Mouse (Mus musculus): ENCODE measurements at regions not wholly inside any gene's neighbourhood (a gene's known extent, or its start where the extent isn't known, plus 50 kb on each side); places are given as distances from the start of the nearest gene placed in this dataset.

GRCm38 (mm10) chr6:81323690-81324089, 599.8 kb upstream of the Gcfc2 start:
- no peak for DNase-seq (ENCODE audit: low spot score)

- no peak for DNase-seq (ENCODE audit: low spot score)
Measured at GRCm38 (mm10) chr6:81363969-81364529, 559.4 kb upstream of the Gcfc2 start.

GRCm38 (mm10) chr6:81388484-81388883, 535.0 kb upstream of the Gcfc2 start:
- no peak for DNase-seq (ENCODE audit: low spot score)

DNA sequence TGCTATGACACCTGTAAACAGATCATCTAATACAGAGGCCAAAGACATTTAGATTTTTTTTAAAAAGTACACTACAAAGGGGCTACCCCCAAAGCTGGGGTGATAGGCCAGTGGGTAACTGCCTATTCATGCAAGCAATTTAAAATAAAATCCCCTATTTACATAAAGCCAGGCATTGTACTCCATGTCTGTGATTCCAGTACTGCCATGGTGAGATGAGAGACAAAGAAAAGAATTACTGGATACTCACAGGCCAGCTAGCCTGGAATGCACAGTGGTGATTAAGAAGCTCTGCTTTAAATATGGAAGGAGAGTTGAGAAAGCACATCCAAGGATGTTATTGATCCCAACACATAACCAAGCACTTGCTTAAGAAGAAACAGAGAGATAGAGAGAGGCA, 520.3 kb upstream of the Gcfc2 start:
- no peak for DNase-seq (ENCODE audit: low spot score)

DNA sequence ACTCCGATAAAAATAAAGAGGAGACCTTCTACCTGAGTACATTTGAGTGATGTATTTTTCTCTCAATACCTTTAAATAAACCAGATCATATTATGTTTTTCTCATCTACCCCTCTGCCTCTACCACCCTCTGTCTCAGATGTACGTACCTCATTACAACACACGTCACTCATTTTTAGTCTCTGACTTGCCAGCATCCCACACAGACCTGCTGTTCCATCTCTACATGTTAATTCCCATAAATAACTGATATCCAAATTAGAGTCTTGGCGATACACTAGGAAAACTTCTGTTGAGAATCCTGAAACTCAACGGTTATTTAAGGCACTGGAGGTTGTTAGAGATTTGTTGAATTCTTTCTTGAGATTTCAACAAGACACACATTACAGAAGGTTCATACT, 509.9 kb upstream of the Gcfc2 start:
- no peak for DNase-seq (ENCODE audit: low spot score)

- DNase-seq (ENCODE audit: low spot score): no peak
Measured at GRCm38 (mm10) chr6:81434745-81435144, 488.7 kb upstream of the Gcfc2 start.

DNA sequence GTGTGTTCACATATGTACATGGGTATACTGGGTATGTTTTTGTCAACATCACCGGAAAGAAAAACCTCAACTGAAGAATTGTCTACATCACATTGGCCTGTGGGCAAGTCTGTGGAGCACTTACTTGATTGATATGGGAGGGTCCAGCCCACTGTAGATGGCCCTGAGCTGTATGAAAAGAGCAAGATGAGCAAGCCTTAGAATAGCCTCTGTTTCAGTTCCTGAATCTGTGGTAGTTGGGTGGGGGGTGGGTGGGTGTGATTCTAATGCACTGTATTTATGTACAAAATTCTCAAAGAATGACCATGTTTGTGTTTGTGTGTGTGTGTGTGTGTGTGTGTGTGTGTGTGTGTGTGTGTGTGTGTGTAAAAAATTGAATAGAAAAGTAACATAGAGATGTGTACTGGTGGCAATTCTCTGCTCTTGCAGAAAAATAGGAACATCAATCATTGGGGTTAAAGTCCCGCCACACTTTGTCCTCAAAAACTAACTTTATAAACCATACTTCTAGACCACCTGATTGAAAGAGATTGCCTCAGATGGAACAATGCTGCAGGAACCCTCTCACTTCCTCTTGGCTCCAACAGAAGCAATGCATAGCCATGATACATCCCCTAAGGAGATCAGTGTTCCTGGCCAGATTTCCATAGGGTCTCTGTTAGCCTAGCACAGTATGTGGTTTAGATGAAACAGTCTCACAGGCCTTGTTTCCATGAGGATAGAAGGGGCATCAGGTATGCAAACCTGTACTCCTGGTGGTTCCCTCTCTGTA, 484.3 kb upstream of the Gcfc2 start:
- no peak for DNase-seq (ENCODE audit: low spot score)

GRCm38 (mm10) chr6:81441396-81441795, 482.1 kb upstream of the Gcfc2 start:
- no peak for DNase-seq (ENCODE audit: low spot score)

DNA sequence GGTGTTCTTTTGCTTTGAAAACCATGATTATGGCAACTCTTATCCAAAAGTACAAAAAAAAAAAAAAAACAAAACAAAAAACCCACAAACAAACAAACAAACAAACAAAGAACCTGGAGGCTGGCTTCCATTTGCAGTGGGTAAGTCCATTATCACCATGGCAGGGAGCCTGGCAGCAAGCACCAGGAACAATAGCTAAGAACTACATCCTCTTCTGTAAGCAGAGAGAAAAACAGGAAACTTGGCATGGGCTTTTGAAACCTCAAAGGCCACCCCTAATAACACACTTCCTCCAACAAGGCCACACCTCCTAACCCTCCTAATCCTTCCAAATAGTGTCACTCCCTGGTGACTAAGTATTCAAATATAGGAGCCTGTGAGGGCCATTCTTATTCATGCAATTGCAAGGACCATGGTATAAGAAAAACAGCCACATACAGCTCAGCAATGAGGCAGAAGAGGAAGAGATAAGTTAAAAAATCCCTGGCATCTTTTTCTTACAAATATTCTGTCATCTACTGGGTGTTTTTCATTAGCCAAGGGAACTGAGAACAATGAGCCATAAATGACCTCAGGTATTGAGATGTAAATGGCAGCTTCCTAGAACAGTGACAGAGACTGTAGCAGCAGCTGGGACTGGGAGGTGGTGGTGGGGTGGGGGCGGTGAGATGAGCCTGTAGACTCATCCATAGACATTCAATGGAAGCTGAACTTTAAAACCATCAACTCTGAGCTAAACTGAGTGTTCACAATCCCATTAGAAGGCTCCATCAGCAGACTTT, 477.3 kb upstream of the Gcfc2 start:
- no peak for DNase-seq (ENCODE audit: low spot score)

- DNase-seq (ENCODE audit: low spot score): no peak
Measured at GRCm38 (mm10) chr6:81447701-81448100, 475.8 kb upstream of the Gcfc2 start.

DNA sequence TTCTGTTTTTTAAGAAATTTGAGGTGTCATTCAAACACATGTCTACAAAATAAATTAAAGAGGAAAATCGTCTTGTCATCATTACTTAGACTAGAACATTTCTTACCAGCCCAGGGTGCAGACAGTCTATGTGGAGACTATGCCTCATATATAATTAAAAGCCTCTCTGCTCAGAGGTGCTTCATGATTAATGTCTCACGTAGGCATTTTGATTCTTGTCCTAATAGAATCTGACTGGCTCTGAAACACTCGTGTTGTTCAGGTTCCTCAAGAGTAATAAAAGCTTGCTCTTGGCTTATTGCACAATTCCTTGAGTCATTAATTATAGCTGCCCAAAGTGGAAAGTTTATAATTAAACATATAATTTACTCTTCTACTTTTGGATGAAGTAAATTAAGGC, 475.1 kb upstream of the Gcfc2 start:
- no peak for DNase-seq (ENCODE audit: low spot score)

DNA sequence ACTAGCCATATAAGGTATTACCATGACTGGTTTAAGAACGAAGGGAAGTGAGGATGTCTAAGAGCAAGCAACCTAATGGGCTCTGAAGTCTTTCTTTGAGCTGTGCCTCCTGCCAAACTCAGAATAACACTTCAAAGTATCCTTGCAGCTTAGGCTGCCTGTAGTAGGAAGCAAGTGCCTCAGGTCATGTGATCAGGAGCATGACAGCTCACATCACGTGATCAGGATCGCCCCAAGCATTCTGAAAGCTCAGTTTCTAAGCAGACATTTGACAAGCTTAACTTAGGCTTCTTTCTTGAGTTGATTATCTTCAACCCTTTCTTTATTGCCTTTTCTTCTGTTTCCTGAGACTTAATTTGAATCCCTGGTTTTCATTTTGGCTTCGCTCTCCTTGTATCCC, 462.4 kb upstream of the Gcfc2 start:
- no peak for DNase-seq (ENCODE audit: low spot score)

- no peak for DNase-seq (ENCODE audit: low spot score)
Measured at GRCm38 (mm10) chr6:81464442-81464841, 459.0 kb upstream of the Gcfc2 start.

GRCm38 (mm10) chr6:81466536-81466935, 456.9 kb upstream of the Gcfc2 start:
- no peak for DNase-seq (ENCODE audit: low spot score)

DNA sequence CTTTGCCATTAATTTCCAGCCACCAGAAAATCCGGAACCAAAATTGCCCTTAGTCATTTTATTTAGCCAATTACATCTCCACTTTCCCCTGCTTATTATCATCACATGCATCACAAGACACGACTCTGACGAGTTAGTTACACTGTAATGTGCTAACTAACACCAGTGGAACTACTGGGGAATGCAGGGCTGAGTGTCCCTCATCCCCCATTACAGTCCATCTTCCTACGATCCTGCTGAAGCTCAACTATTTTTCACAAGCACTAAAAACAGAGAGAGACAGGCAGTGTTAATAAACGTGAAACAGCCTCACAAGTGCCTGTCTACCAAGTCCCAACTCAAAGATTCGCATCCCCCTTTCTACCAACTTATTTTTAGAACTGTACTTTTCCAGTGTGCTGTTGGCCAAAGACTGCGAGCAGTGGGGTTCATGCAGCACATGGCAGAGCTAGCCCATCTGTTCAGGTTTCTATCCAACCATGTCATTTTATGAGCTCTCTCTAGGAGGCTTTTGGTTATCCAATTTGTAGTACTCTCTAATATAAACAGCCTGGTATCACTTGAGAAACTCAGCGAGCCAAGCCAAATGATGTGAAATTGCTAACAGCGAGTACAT, 452.0 kb upstream of the Gcfc2 start:
- DNase-seq (ENCODE audit: low spot score): no peak

GRCm38 (mm10) chr6:81472506-81472905, 451.0 kb upstream of the Gcfc2 start:
- no peak for DNase-seq (ENCODE audit: low spot score)

GRCm38 (mm10) chr6:81474786-81475185, 448.7 kb upstream of the Gcfc2 start:
- DNase-seq (ENCODE audit: low spot score): no peak

GRCm38 (mm10) chr6:81487006-81487405, 436.5 kb upstream of the Gcfc2 start:
- DNase-seq (ENCODE audit: low spot score): no peak

DNA sequence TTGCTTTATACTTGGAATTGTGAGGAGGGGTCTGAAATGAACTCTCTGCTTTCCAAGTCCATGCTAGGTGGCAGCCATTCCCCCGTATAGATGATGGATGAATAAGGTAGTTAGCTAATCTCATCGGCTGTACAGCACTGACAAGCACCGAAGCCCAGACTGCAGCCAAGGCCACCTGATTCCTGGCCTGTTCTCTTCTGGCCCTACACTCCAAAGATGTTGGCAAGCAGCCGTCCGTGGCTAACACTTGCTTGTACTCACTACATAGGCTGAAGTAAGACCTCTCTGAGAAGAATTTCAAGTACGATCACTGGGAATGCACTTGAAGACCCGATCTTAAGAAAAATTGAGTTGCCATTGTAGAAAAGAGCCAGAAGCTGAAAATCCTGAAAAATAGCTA, 427.2 kb upstream of the Gcfc2 start:
- DNase-seq (ENCODE audit: low spot score): no peak

DNA sequence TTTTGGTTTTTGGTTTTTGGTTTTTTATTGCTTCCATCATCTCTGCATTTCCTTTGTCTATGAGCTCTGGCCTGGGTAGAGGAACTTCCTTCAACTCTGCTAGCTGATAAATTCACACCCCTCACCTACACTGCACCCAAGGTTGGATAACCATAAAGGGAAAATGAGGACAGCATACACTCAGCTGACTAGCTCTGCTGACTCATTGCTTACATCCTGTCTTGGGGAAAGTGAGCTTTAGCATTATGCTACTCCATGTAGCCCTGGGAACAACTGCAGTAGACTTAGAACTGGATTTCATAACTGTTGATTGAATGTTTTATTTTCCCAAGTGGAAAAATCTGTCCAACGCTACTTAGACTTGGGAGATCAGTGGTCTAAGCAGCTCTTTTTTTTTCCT, 406.3 kb upstream of the Gcfc2 start:
- DNase-seq (ENCODE audit: low spot score): no peak

- no peak for DNase-seq (ENCODE audit: low spot score)
Measured at GRCm38 (mm10) chr6:81562260-81562659, 361.2 kb upstream of the Gcfc2 start.

- DNase-seq (ENCODE audit: low spot score): no peak
Measured at GRCm38 (mm10) chr6:81563192-81563591, 360.3 kb upstream of the Gcfc2 start.

- DNase-seq (ENCODE audit: low spot score): no peak
Measured at GRCm38 (mm10) chr6:81564295-81564694, 359.2 kb upstream of the Gcfc2 start.
